Mouse (Mus musculus) MEL (cell line): ENCODE results near the gene Zmynd10. TPM values are rescaled to one million over a fixed set of nuclear protein-coding genes. Genes with fewer than 3 reads are reported as not detected.

Experiments
- DNase-seq: peaks from one replicate; pipeline ENCODE4 v3.0.0; 2011; ENCODE audit warnings: low read depth, low spot score
- H3K27ac ChIP-seq: 2 replicates; pipeline ENCODE4 v1.5.1; 2012; ENCODE audit warnings: low read depth, mild to moderate bottlenecking, control low read depth, low read length, moderate library complexity; ENCODE audit not compliant: control insufficient read depth
- H3K27me3 ChIP-seq, 2 experiments: fragments of 150-350 bp in 1 of 2; sonication (generic) in 1 of 2; 2 replicates each; pipeline ENCODE4 v1.6.1; 2012; ENCODE audit warnings: low read length in 2 of 2, mild to moderate bottlenecking in 2 of 2, improper control_type of control experiment in 1 of 2, moderate library complexity in 1 of 2; ENCODE audit not compliant: insufficient read depth in 2 of 2, control insufficient read depth in 1 of 2
- H3K36me3 ChIP-seq, 2 experiments: 2 replicates each; pipeline ENCODE4 v1.6.1; 2012 to 2014; ENCODE audit warnings: low read length in 2 of 2, improper control_type of control experiment in 1 of 2, inconsistent platforms in 1 of 2, mild to moderate bottlenecking in 1 of 2; ENCODE audit not compliant: insufficient read depth in 2 of 2, control insufficient read depth in 1 of 2
- H3K4me1 ChIP-seq, 2 experiments: fragments of 150-350 bp in 1 of 2; sonication (generic) in 1 of 2; 2 replicates each; pipeline ENCODE4 v1.6.1; 2012; ENCODE audit warnings: low read length in 2 of 2, improper control_type of control experiment in 1 of 2, mild to moderate bottlenecking in 1 of 2; ENCODE audit not compliant: insufficient read depth in 2 of 2, control insufficient read depth in 1 of 2
- H3K4me3 ChIP-seq, 2 experiments: fragments of 150-350 bp in 1 of 2; sonication (generic) in 1 of 2; 2 replicates each; pipeline ENCODE4 v1.5.1; 2012; ENCODE audit warnings: low read depth in 2 of 2, low read length in 2 of 2, mild to moderate bottlenecking in 2 of 2, moderate library complexity in 2 of 2, control low read depth in 1 of 2, improper control_type of control experiment in 1 of 2; ENCODE audit not compliant: control insufficient read depth in 1 of 2, insufficient read depth in 1 of 2
- H3K79me2 ChIP-seq: 2 replicates; pipeline ENCODE4 v1.6.1; 2012; ENCODE audit warnings: mild to moderate bottlenecking, low read length, moderate library complexity; ENCODE audit not compliant: control insufficient read depth, poor library complexity, insufficient read depth
- H3K9ac ChIP-seq: 2 replicates; pipeline ENCODE4 v1.6.1; 2012; ENCODE audit warnings: low read depth, mild to moderate bottlenecking, control low read depth, low read length, moderate library complexity; ENCODE audit not compliant: control insufficient read depth, poor library complexity, severe bottlenecking
- H3K9me3 ChIP-seq: fragments of 150-350 bp; sonication (generic); replicated peaks from 2 replicates; pipeline ENCODE4 v1.6.1; 2012; ENCODE audit warnings: mild to moderate bottlenecking, low read length, improper control_type of control experiment, moderate library complexity; ENCODE audit not compliant: insufficient read depth
- BHLHE40 ChIP-seq: IDR thresholded peaks from 2 replicates; pipeline ENCODE4 v1.6.1; 2012; ENCODE audit warnings: low read depth, mild to moderate bottlenecking, inconsistent platforms, low read length, improper control_type of control experiment, borderline replicate concordance
- CHD1 ChIP-seq: IDR thresholded peaks from 2 replicates; pipeline ENCODE4 v1.6.1; 2012; ENCODE audit warnings: low read depth, mild to moderate bottlenecking, inconsistent platforms, low read length, improper control_type of control experiment
- E2F4 ChIP-seq: IDR thresholded peaks from 2 replicates; pipeline ENCODE4 v1.6.1; 2011; ENCODE audit warnings: low read depth, low read length, improper control_type of control experiment, borderline replicate concordance
- ELF1 ChIP-seq: IDR thresholded peaks from 2 replicates; pipeline ENCODE4 v1.6.1; 2014; ENCODE audit warnings: low read depth, mild to moderate bottlenecking, inconsistent platforms, low read length, improper control_type of control experiment, moderate library complexity
- EP300 ChIP-seq, 2 experiments: IDR thresholded peaks; 2 replicates each; pipeline ENCODE4 v1.6.1; 2011; ENCODE audit warnings: improper control_type of control experiment in 2 of 2, low read length in 2 of 2, low read depth in 1 of 2, mild to moderate bottlenecking in 1 of 2
- ETS1 ChIP-seq: IDR thresholded peaks from 2 replicates; pipeline ENCODE4 v1.6.1; 2012; ENCODE audit warnings: low read depth, mild to moderate bottlenecking, inconsistent platforms, low read length, improper control_type of control experiment, moderate library complexity
- GABPA ChIP-seq: IDR thresholded peaks from 2 replicates; pipeline ENCODE4 v1.6.1; 2012; ENCODE audit warnings: low read depth, mild to moderate bottlenecking, inconsistent platforms, low read length, improper control_type of control experiment, moderate library complexity
- GATA1 ChIP-seq: IDR thresholded peaks from 2 replicates; pipeline ENCODE4 v1.6.1; 2011; ENCODE audit warnings: low read depth, low read length, improper control_type of control experiment
- HCFC1 ChIP-seq: IDR thresholded peaks from 2 replicates; pipeline ENCODE4 v1.6.1; 2012; ENCODE audit warnings: low read depth, mild to moderate bottlenecking, inconsistent platforms, low read length, improper control_type of control experiment, moderate library complexity
- JUND ChIP-seq: IDR thresholded peaks from 2 replicates; pipeline ENCODE4 v1.6.1; 2011; ENCODE audit warnings: low read depth, mild to moderate bottlenecking, improper control_type of control experiment, low read length
- KAT2A ChIP-seq: conservative IDR thresholded peaks from 2 replicates; pipeline ENCODE4 v1.6.1; 2012; ENCODE audit warnings: low read depth, low read length, improper control_type of control experiment, inconsistent platforms
- MAFK ChIP-seq: IDR thresholded peaks from 2 replicates; pipeline ENCODE4 v1.6.1; 2011; ENCODE audit warnings: low read depth, mild to moderate bottlenecking, low read length, improper control_type of control experiment, borderline replicate concordance
- MAX ChIP-seq: IDR thresholded peaks from 2 replicates; pipeline ENCODE4 v1.6.1; 2011; ENCODE audit warnings: low read length, improper control_type of control experiment
- MAZ ChIP-seq: IDR thresholded peaks from 2 replicates; pipeline ENCODE4 v1.6.1; 2012; ENCODE audit warnings: low read depth, mild to moderate bottlenecking, inconsistent platforms, low read length, improper control_type of control experiment
- MEF2A ChIP-seq: IDR thresholded peaks from 2 replicates; pipeline ENCODE4 v1.6.1; 2014; ENCODE audit warnings: low read depth, mild to moderate bottlenecking, inconsistent platforms, low read length, improper control_type of control experiment; ENCODE audit not compliant: poor library complexity, insufficient replicate concordance, severe bottlenecking; ENCODE audit errors: extremely low read depth
- MXI1 ChIP-seq: IDR thresholded peaks from 2 replicates; pipeline ENCODE4 v1.6.1; 2011; ENCODE audit warnings: mild to moderate bottlenecking, low read depth, low read length, improper control_type of control experiment
- MYB ChIP-seq: IDR thresholded peaks from 2 replicates; pipeline ENCODE4 v1.6.1; 2011; ENCODE audit warnings: mild to moderate bottlenecking, low read depth, low read length, improper control_type of control experiment
- MYC ChIP-seq: IDR thresholded peaks from 2 replicates; pipeline ENCODE4 v1.6.1; 2011; ENCODE audit warnings: low read depth, mild to moderate bottlenecking, low read length, improper control_type of control experiment, moderate library complexity
- NELFE ChIP-seq: IDR thresholded peaks from 2 replicates; pipeline ENCODE4 v1.6.1; 2011; ENCODE audit warnings: low read depth, low read length, improper control_type of control experiment
- POLR2A ChIP-seq, 2 experiments: IDR thresholded peaks; 2 replicates each; pipeline ENCODE4 v1.6.1; 2011 to 2012; ENCODE audit warnings: low read length in 2 of 2, mild to moderate bottlenecking in 2 of 2, control low read depth in 1 of 2, improper control_type of control experiment in 1 of 2, low read depth in 1 of 2, moderate library complexity in 1 of 2; ENCODE audit not compliant: control insufficient read depth in 1 of 2, insufficient read depth in 1 of 2, poor library complexity in 1 of 2
- POLR2AphosphoS2 ChIP-seq: IDR thresholded peaks from 2 replicates; pipeline ENCODE4 v1.6.1; 2011; ENCODE audit warnings: low read length, improper control_type of control experiment
- POLR2AphosphoS5 ChIP-seq: IDR thresholded peaks from 2 replicates; pipeline ENCODE4 v1.6.1; 2012; ENCODE audit warnings: low read depth, borderline replicate concordance, mild to moderate bottlenecking, inconsistent platforms, low read length, moderate library complexity, mixed read lengths
- RAD21 ChIP-seq: IDR thresholded peaks from 2 replicates; pipeline ENCODE4 v1.6.1; 2011; ENCODE audit warnings: mild to moderate bottlenecking, low read depth, low read length, improper control_type of control experiment
- RCOR1 ChIP-seq: IDR thresholded peaks from 2 replicates; pipeline ENCODE4 v1.6.1; 2012; ENCODE audit warnings: low read depth, mild to moderate bottlenecking, inconsistent platforms, low read length, improper control_type of control experiment
- SIN3A ChIP-seq: IDR thresholded peaks from 2 replicates; pipeline ENCODE4 v1.6.1; 2012; ENCODE audit warnings: low read length, improper control_type of control experiment, inconsistent platforms
- SMC3 ChIP-seq: IDR thresholded peaks from 2 replicates; pipeline ENCODE4 v1.6.1; 2011; ENCODE audit warnings: low read depth, low read length, improper control_type of control experiment
- TAL1 ChIP-seq: IDR thresholded peaks from 2 replicates; pipeline ENCODE4 v1.6.1; 2012; ENCODE audit warnings: mild to moderate bottlenecking, inconsistent platforms, low read length, moderate library complexity, mixed read lengths
- TBP ChIP-seq: IDR thresholded peaks from 2 replicates; pipeline ENCODE4 v1.8.0; 2011; ENCODE audit warnings: low read depth, low read length, improper control_type of control experiment
- TCF12 ChIP-seq: IDR thresholded peaks from 2 replicates; pipeline ENCODE4 v1.6.1; 2014; ENCODE audit warnings: low read depth, mild to moderate bottlenecking, inconsistent platforms, low read length, improper control_type of control experiment, moderate library complexity
- UBTF ChIP-seq: IDR thresholded peaks from 2 replicates; pipeline ENCODE4 v1.6.1; 2012; ENCODE audit warnings: low read depth, mild to moderate bottlenecking, inconsistent platforms, low read length, improper control_type of control experiment, moderate library complexity, borderline replicate concordance; ENCODE audit not compliant: insufficient read depth
- ZC3H11A ChIP-seq: IDR thresholded peaks from 2 replicates; pipeline ENCODE4 v1.6.1; 2012; ENCODE audit warnings: low read depth, mild to moderate bottlenecking, inconsistent platforms, low read length, improper control_type of control experiment
- ZKSCAN1 ChIP-seq: IDR thresholded peaks from 2 replicates; pipeline ENCODE4 v1.6.1; 2012; ENCODE audit warnings: low read depth, mild to moderate bottlenecking, inconsistent platforms, low read length, improper control_type of control experiment, moderate library complexity
- ZMIZ1 ChIP-seq: IDR thresholded peaks from 2 replicates; pipeline ENCODE4 v1.6.1; 2012; ENCODE audit warnings: low read depth, mild to moderate bottlenecking, inconsistent platforms, low read length, improper control_type of control experiment, moderate library complexity
- ZNF384 ChIP-seq: IDR thresholded peaks from 2 replicates; pipeline ENCODE4 v1.6.1; 2012; ENCODE audit warnings: low read depth, mild to moderate bottlenecking, inconsistent platforms, low read length, improper control_type of control experiment
- polyA plus RNA-seq, 2 experiments: library from polyadenylated mRNA; stranded (reverse) in 1 of 2; unstranded in 1 of 2; fragments of >175 nt in 1 of 2; fragments of >200 nt in 1 of 2; gene quantifications; 2 replicates each; pipeline versions ENCODE4 v1.2.1 to v1.2.4; 2012; ENCODE audit warnings: low replicate concordance in 2 of 2, low read depth in 1 of 2; ENCODE audit not compliant: insufficient read length in 2 of 2, insufficient read depth in 1 of 2, missing spikeins in 1 of 2
- total RNA-seq: library from RNA; depleted of rRNA; stranded (reverse); fragments of 300-350 nt; gene quantifications from 2 replicates; pipeline ENCODE4 v1.2.3, GENCODE M21; 2012

The Zmynd10 gene
- total and polyA plus RNA-seq, 3 experiments, result 0.31 to 0.85 TPM; not detected in 1

- TF ChIP-seq RAD21 (no peak), MYC (peak; percentile 38; the same call in 1 of the 2 replicates)
Observed at GRCm38 (mm10) chr9:107533791-107534407, 13.2 kb upstream of the Zmynd10 start, which contains the start of gene Tmem115 (continued).

DNA sequence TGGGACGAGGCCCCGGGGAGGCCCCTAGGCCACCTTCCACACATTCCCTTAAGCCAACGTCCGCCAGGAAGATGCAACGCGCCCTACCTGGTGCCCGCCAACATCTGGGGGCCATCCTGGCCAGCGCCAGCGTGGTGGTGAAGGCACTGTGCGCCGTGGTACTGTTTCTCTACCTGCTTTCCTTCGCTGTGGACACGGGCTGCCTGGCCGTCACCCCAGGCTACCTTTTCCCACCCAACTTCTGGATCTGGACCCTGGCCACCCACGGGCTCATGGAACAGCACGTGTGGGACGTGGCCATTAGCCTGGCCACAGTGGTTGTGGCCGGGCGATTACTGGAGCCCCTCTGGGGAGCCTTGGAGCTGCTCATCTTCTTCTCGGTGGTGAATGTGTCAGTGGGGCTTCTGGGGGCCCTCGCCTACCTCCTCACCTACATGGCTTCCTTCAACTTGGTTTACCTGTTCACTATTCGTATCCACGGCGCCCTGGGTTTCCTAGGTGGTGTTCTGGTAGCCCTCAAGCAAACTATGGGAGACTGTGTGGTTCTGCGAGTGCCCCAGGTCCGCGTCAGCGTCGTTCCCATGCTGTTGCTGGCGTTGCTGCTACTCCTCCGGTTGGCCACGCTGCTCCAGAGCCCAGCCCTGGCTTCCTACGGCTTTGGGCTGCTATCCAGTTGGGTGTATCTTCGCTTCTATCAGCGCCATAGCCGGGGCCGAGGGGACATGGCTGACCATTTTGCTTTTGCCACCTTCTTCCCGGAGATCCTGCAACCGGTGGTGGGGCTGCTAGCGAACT is 12.5 kb upstream of the Zmynd10 start:
- H3K9me3 ChIP-seq, result no peaks in the 10 kb centered on the region
- peaks cover 0 to 7% of the 10 kb centered on the region in 2 experiments; a peak in 2 of 4 replicates for H3K36me3 ChIP-seq
- no peaks in the 10 kb centered on the region for H3K27me3 ChIP-seq
- peaks cover 0 to 20% of the 10 kb centered on the region in 2 experiments; a peak in 1 of 4 replicates for H3K4me1 ChIP-seq
- H3K27ac ChIP-seq, result peak overlapping the region; percentile 48
- peak; percentile 67 for DNase-seq
- peak overlapping the region; percentile 78 to 87 for H3K4me3 ChIP-seq
- H3K9ac ChIP-seq, result peak overlapping the region; percentile 87
- H3K79me2 ChIP-seq, result peaks cover 40% of the 10 kb centered on the region
- TF ChIP-seq RAD21 (no peak), POLR2A (IDR thresholded peaks at IDR 0.05; ENCODE audit: control insufficient read depth in 1 of 2, insufficient read depth in 1 of 2, low read depth in 1 of 2, low read length in 2 of 2, poor library complexity in 1 of 2) (no peak), EP300 (IDR thresholded peaks at IDR 0.05; ENCODE audit: low read depth in 1 of 2, low read length in 2 of 2) (no peak), UBTF (peak; percentile 43; the same call in 1 of the 2 replicates), MAX (no peak), TBP (no peak), GATA1 (no peak), HCFC1 (no peak), RCOR1 (no peak), CHD1 (peak; percentile 76; the same call in 1 of the 2 replicates), ZMIZ1 (no peak), ZNF384 (no peak), TAL1 (no peak), ETS1 (no peak), KAT2A (no peak), MEF2A (no peak), JUND (no peak), ZKSCAN1 (no peak), MAFK (no peak), SMC3 (no peak), ELF1 (no peak), GABPA (no peak), POLR2AphosphoS2 (no peak), TCF12 (no peak), SIN3A (peak; percentile 45), BHLHE40 (no peak), NELFE (no peak), E2F4 (no peak), MYB (no peak), POLR2AphosphoS5 (no peak), MXI1 (peak; percentile 65), MAZ (no peak), ZC3H11A (no peak)
